1 mouse cellular context compared by ENCODE assay signal in genomic region chr3:108096726-108097125, GRCm38 (mm10).
TF ChIP-seq lines count a peak whose summit lies in the region.

No protein-coding gene starts in this region.

TF ChIP-seq in MEL, 35 proteins besides CTCF, POLR2A, EP300 and RAD21 (continued from another document):
- TF ChIP-seq MAZ (IDR thresholded peaks at IDR 0.05; ENCODE audit: low read depth, low read length), result peak; percentile 18; the same call in 1 of the 2 replicates
- 0 out of 2 replicates have a peak, but pooled peaks have one; percentile 41 for TF ChIP-seq TBP (IDR thresholded peaks at IDR 0.05; ENCODE audit: low read depth, low read length)
- TF ChIP-seq BHLHE40 (IDR thresholded peaks at IDR 0.05; ENCODE audit: borderline replicate concordance, low read depth, low read length), result peak; percentile 75; the same call in 1 of the 2 replicates
- peak; percentile 98 for TF ChIP-seq ETS1 (IDR thresholded peaks at IDR 0.05; ENCODE audit: low read depth, low read length)
- peak; percentile 14; the same call in 1 of the 2 replicates for TF ChIP-seq ELF1 (IDR thresholded peaks at IDR 0.05; ENCODE audit: low read depth, low read length)
- no peak for TF ChIP-seq POLR2AphosphoS2 (IDR thresholded peaks at IDR 0.05; ENCODE audit: low read length)
- TF ChIP-seq USF1 (IDR thresholded peaks at IDR 0.05; ENCODE audit: low read depth, low read length), result no peak
- peak; percentile 94 for TF ChIP-seq SIN3A (IDR thresholded peaks at IDR 0.05; ENCODE audit: low read length)
